15 mouse cellular contexts compared by ENCODE assay signal in genomic region chr5:16056795-16057194, GRCm38 (mm10).
DNase-seq lines count a peak whose midpoint lies in the region; ATAC-seq and TF ChIP-seq lines count a peak whose summit lies in the region.
"Had no signal": no experiment of that assay in that cellular context is flagged by ENCODE, and none has a peak within 500 bp of the region (broad histone marks: within the 10 kb centered on the region; RNA-seq: fewer than 3 reads in every experiment).

No protein-coding gene starts in this region.

- H3K27ac ChIP-seq in layer of hippocampus, adult 2 months, result peak overlapping the region; percentile 43
- H3K27ac ChIP-seq in intestine, postnatal 0 days (ENCODE audit: low read depth, low read length), result no peak overlapping the region
- H3K27ac ChIP-seq: intestine, embryonic 15.5 days had no signal

- H3K4me3 ChIP-seq in layer of hippocampus, adult 2 months, result no peak overlapping the region
- no peak overlapping the region for H3K4me3 ChIP-seq in intestine, postnatal 0 days (ENCODE audit: low read depth, low read length)
- H3K4me3 ChIP-seq: intestine, embryonic 15.5 days had no signal

- 63% methylated on average over 2 of the region's 2 CpGs for WGBS in intestine, postnatal 0 days

- no peak overlapping the region for H3K9ac ChIP-seq in intestine, postnatal 0 days (ENCODE audit: low read depth, low read length)
- H3K9ac ChIP-seq: intestine, embryonic 15.5 days had no signal

- no peak for ATAC-seq in intestine, postnatal 0 days
- ATAC-seq: intestine, embryonic 15.5 days had no signal

- no peak for TF ChIP-seq CTCF in layer of hippocampus, adult 2 months (conservative IDR thresholded peaks at IDR 0.05)
- no peak for TF ChIP-seq CTCF in intestine, postnatal 0 days (IDR thresholded peaks at IDR 0.05; ENCODE audit: low read depth)

- H3K9me3 ChIP-seq in intestine, postnatal 0 days (ENCODE audit: control insufficient read depth), result no peaks in the 10 kb centered on the region
- H3K9me3 ChIP-seq: intestine, embryonic 15.5 days had no signal

- no peaks in the 10 kb centered on the region for H3K36me3 ChIP-seq in intestine, postnatal 0 days (ENCODE audit: control insufficient read depth, insufficient read depth)
- H3K36me3 ChIP-seq: intestine, embryonic 15.5 days had no signal

- no peaks in the 10 kb centered on the region for H3K4me1 ChIP-seq in intestine, postnatal 0 days (replicated peaks; ENCODE audit: control insufficient read depth, insufficient read depth, low read length)
- H3K4me1 ChIP-seq: intestine, embryonic 15.5 days had no signal

- no peaks in the 10 kb centered on the region for H3K27me3 ChIP-seq in intestine, postnatal 0 days (replicated peaks; ENCODE audit: control insufficient read depth, insufficient read depth, low read length)
- H3K27me3 ChIP-seq: CH12.LX; intestine, embryonic 15.5 days had no signal

- peak; percentile 60 for DNase-seq in heart, adult 11 months
- no peak for DNase-seq in heart, adult 8-10 months (ENCODE audit: low spot score)
- peak; percentile 82 for DNase-seq in Muller cell, postnatal 12 days (ENCODE audit: inconsistent ontology term)
- DNase-seq in cerebellum, adult 18-20 months, result peak; percentile 17 to 29
- peak; percentile 27 to 59 for DNase-seq in layer of hippocampus, adult 2 months (ENCODE audit: low spot score in 2 of 2)
- no peak for DNase-seq in kidney, adult 9 months
- DNase-seq: adrenal gland, postnatal 25 days; heart, postnatal 10 days; lung, postnatal 4 days; midbrain, embryonic 14.5 days; right cerebral cortex, postnatal 14 days; thymus, postnatal 4 days had no signal

- no peak overlapping the region for H3K4me2 ChIP-seq in intestine, postnatal 0 days (replicated peaks; ENCODE audit: low read depth)
- H3K4me2 ChIP-seq: intestine, embryonic 15.5 days had no signal

Comparison
In these comparisons a context has a peak if more than half of its experiments do, and no peak if none do; other contexts are left out.
1. DNase-seq: peak in heart, adult 11 months (single experiment), Muller cell, postnatal 12 days (single experiment), cerebellum, adult 18-20 months (2 of 2) and layer of hippocampus, adult 2 months (2 of 2); none in heart, adult 8-10 months (single experiment) and kidney, adult 9 months (single experiment).